Comparison of ENCODE assay signal across 25 mouse cellular contexts in the genomic region with DNA sequence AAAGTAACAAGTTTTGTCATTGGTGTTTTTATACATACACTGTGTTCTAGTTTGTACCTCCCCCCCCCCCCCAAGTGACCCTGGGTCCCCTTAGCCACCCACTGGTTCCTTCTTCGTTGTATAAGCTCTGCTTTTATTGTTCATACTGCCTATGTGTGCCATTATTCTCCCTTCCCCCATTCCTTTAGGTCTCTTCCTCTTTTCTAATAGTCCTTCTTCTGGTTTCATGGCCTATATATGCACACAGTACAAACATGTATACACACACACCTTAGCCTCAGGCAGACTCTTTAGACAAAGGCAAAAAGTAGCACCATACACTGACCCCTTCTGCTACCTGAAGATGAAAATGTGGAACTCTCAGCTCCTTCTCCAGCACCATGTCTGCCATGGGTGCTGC.
"Had no signal": no experiment of that assay in that cellular context is flagged by ENCODE, and none has a peak within 500 bp of the region (broad histone marks: within the 10 kb centered on the region; RNA-seq: fewer than 3 reads in every experiment).

No protein-coding gene starts in this region.

- ATAC-seq: hindbrain, embryonic 16.5 days; inflammation-experienced regulatory T-cells, adult 6 months; intestine, embryonic 15.5 days; intestine, postnatal 0 days; liver, embryonic 12.5 days had no signal

- DNase-seq: gastrocnemius, adult 2 months; gastrocnemius, postnatal 14 days; gastrocnemius, postnatal 36 days; heart, adult 2 months; heart, postnatal 14 days; heart, postnatal 36 days; kidney, adult 18-20 months; kidney, adult 8-10 months; kidney, postnatal 14 days; kidney, postnatal 36 days; layer of hippocampus, adult 9-11 months; layer of hippocampus, postnatal 36 days; left cerebral cortex, postnatal 4 days had no signal

- H3K27me3 ChIP-seq: heart, embryonic 13.5 days; heart, embryonic 15.5 days; hindbrain, embryonic 12.5 days; intestine, embryonic 15.5 days; kidney, embryonic 15.5 days; limb, embryonic 13.5 days; limb, embryonic 15.5 days; liver, embryonic 12.5 days had no signal

- H3K36me3 ChIP-seq: heart, embryonic 13.5 days; heart, embryonic 15.5 days; hindbrain, embryonic 10.5 days; hindbrain, embryonic 12.5 days; intestine, embryonic 15.5 days; kidney, embryonic 15.5 days; limb, embryonic 13.5 days; limb, embryonic 15.5 days; liver, embryonic 12.5 days had no signal
